Mouse (Mus musculus) liver, embryonic 18 days (tissue): Measurements from ENCODE around the gene Pigv. TPM values are rescaled to one million over a fixed set of nuclear protein-coding genes. Genes with fewer than 3 reads are reported as not detected.

Experiments used
- polyA plus RNA-seq: library from polyadenylated mRNA; depleted of rRNA; stranded (reverse); fragments of >200 nt; gene quantifications from 2 replicates; pipeline ENCODE4 v1.2.3, GENCODE M21; 2012; rRNA removed

The Pigv gene
- polyA plus RNA-seq, result 4.6 and 5.1 TPM in 2 replicates

GRCm38 (mm10) chr4:133671881-133672844 is at the start of gene Pigv:
Pigv (minus strand) TSS chr4:133672647.

GRCm38 (mm10) chr4:133649989-133650699 is 22.3 kb downstream of the Pigv start, which contains the start of gene Zdhhc18:
Zdhhc18 (minus strand) TSS chr4:133650154.

Other genes starting within 250 kb of the Pigv start
- gene Tent5b, start 192.5 kb downstream of the Pigv start, polyA plus RNA-seq, result 0.06 and 0.08 TPM in 2 replicates
- 0.17 and 0.52 TPM in 2 replicates for gene Trnp1, start 174.1 kb downstream of the Pigv start, polyA plus RNA-seq
- 2.4 and 2.5 TPM in 2 replicates for gene Kdf1, start 153.7 kb downstream of the Pigv start, polyA plus RNA-seq
- 84.1 and 85.0 TPM in 2 replicates for gene Nudc, start 126.7 kb downstream of the Pigv start, polyA plus RNA-seq
- 2.6 and 4.5 TPM in 2 replicates for gene Nr0b2, start 119.3 kb downstream of the Pigv start, polyA plus RNA-seq
- gene Gpatch3, start 97.9 kb downstream of the Pigv start, polyA plus RNA-seq, result 3.1 and 4.1 TPM in 2 replicates
- 12.9 and 13.8 TPM in 2 replicates for gene Gpn2, start 88.3 kb downstream of the Pigv start, polyA plus RNA-seq
- 0.66 and 0.82 TPM in 2 replicates for gene Sfn, start 70.5 kb downstream of the Pigv start, polyA plus RNA-seq
- gene Zdhhc18, start 22.5 kb downstream of the Pigv start, polyA plus RNA-seq, result 5.1 and 6.3 TPM in 2 replicates
- 7.2 and 10.5 TPM in 2 replicates for gene Arid1a, start 84.1 kb upstream of the Pigv start, polyA plus RNA-seq
- 26.8 and 32.6 TPM in 2 replicates for gene Rps6ka1, start 215.2 kb upstream of the Pigv start, polyA plus RNA-seq